Mouse (Mus musculus): ENCODE measurements around the gene Il1r2.

DNA sequence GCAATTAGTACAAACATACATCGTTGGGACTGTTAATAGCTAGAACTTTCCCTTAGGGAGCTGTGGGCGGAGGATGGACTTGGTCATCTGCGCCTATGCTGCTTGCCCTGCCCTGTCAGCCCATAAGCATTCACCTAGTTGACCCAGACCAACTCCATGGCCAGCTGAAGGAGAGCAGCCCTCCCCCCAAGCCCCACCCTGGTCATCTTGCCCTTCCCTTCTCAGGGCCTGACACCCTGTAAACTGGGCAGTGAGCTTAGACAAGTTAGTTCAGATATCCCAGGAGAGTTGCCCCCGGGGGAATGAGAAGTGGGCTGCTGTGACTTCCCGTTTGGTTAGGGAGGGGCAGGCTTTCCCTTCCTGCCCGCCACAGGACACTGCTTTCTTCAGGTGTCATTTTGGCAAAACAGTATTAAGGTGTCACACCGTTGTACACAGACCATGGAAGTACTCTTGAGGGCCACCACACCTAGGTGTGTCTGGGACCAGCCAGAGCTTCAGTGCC lies 46.7 kb upstream of the Il1r2 start:
- TF ChIP-seq EP300 (IDR thresholded peaks at IDR 0.05; ENCODE audit: low read depth) (no peak), CTCF (IDR thresholded peaks at IDR 0.05; ENCODE audit: low read depth) (no peak)

Measured in liver, postnatal 0 days (tissue).